In genomic region chr17:27212768-27213525, GRCm38 (mm10) we compare ENCODE assay signal across 8 mouse cellular contexts. TPM values are rescaled to one million over a fixed set of nuclear protein-coding genes. Genes with fewer than 3 reads are reported as not detected.
DNase-seq lines count a peak whose midpoint lies in the region; ATAC-seq and TF ChIP-seq lines count a peak whose summit lies in the region.

No protein-coding gene starts in this region.

- H3K4me2 ChIP-seq in CH12.LX (ENCODE audit: insufficient read depth, low read depth, poor library complexity, severe bottlenecking), result no peak overlapping the region
- no peak overlapping the region for H3K4me2 ChIP-seq in heart, embryonic 15.5 days

- 0 out of 2 replicates have a peak, but pooled peaks have one; percentile 45 for ATAC-seq in common myeloid progenitor, adult 5-6 weeks (replicated peaks; ENCODE audit: low read depth, poor library complexity, severe bottlenecking)
- peak; percentile 58; the same call in 1 of the 2 replicates for ATAC-seq in heart, embryonic 15.5 days (replicated peaks; ENCODE audit: insufficient number of reproducible peaks, insufficient read depth, low FRiP score, low read depth)

- peak; percentile 39 for DNase-seq in cerebellum, adult 11 months
- no peak for DNase-seq in cerebellum, adult 9-11 months
- no peak for DNase-seq in CH12.LX (ENCODE audit: extremely low read depth)
- DNase-seq in kidney, postnatal 14 days, result peak; percentile 93
- DNase-seq in lung, postnatal 4 days, result peak; percentile 65 to 71
- DNase-seq in testis, postnatal 14 days (ENCODE audit: low spot score), result peak; percentile 64

- no peaks in the 10 kb centered on the region for H3K36me3 ChIP-seq in CH12.LX (replicated peaks in 1 of 2; ENCODE audit: control insufficient read depth in 1 of 2, insufficient read depth in 1 of 2, low read length in 1 of 2)
- H3K36me3 ChIP-seq in heart, embryonic 15.5 days, result no peaks in the 10 kb centered on the region

- no peak for TF ChIP-seq POLR2A in CH12.LX (IDR thresholded peaks at IDR 0.05; ENCODE audit: low read depth, low read length)

- no peak overlapping the region for H3K4me3 ChIP-seq in CH12.LX (replicated peaks in 1 of 3; ENCODE audit: low read depth in 2 of 3, low read length in 2 of 3, poor library complexity in 1 of 3)
- H3K4me3 ChIP-seq in heart, embryonic 15.5 days, result no peak overlapping the region

- dilution Hi-C loops in CH12.LX (cut with MboI; ENCODE audit: extremely low pct_ligation_motif_present, extremely low pct_unique_long_range_greater_than_20kb, low sequenced_read_pairs), result no loop called here

- TF ChIP-seq CTCF in CH12.LX (conservative IDR thresholded peaks at IDR 0.05 in 1 of 2, IDR thresholded peaks at IDR 0.05 in 1 of 2; ENCODE audit: low read depth in 2 of 2, low read length in 2 of 2), result peak in 1 of 2 experiments; percentile 24; a peak in 1 of 4 replicates

- H3K9me3 ChIP-seq in CH12.LX (replicated peaks; ENCODE audit: low read length), result peaks cover 17% of the 10 kb centered on the region
- no peaks in the 10 kb centered on the region; the same call in 1 of the 2 replicates for H3K9me3 ChIP-seq in heart, embryonic 15.5 days (replicated peaks)

- peaks cover 0 to 4% of the 10 kb centered on the region in 2 experiments; a peak in 2 of 4 replicates for H3K4me1 ChIP-seq in CH12.LX (ENCODE audit: control insufficient read depth in 1 of 2, insufficient read depth in 2 of 2)
- 0 out of 2 replicates have a peak, but pooled peaks cover 4% of the 10 kb centered on the region for H3K4me1 ChIP-seq in heart, embryonic 15.5 days (replicated peaks)

- H3K9ac ChIP-seq in CH12.LX (ENCODE audit: insufficient read depth, low read depth), result no peak overlapping the region
- no peak overlapping the region for H3K9ac ChIP-seq in heart, embryonic 15.5 days

- H3K79me2 ChIP-seq in CH12.LX (replicated peaks; ENCODE audit: control insufficient read depth, extremely low read depth, insufficient read depth, poor library complexity, severe bottlenecking), result no peaks in the 10 kb centered on the region

- 11% methylated on average over 11 of the region's 11 CpGs for WGBS in heart, embryonic 15.5 days

- peak; percentile 29 for TF ChIP-seq RAD21 in CH12.LX (IDR thresholded peaks at IDR 0.05; ENCODE audit: low read depth, low read length)

- H3K27me3 ChIP-seq in CH12.LX (replicated peaks), result peaks cover 73% of the 10 kb centered on the region
- peaks cover 18% of the 10 kb centered on the region for H3K27me3 ChIP-seq in heart, embryonic 15.5 days

- TF ChIP-seq EP300 in CH12.LX (IDR thresholded peaks at IDR 0.05; ENCODE audit: low read length), result no peak

- H3K27ac ChIP-seq in CH12.LX (ENCODE audit: insufficient read depth, low read depth), result no peak overlapping the region
- H3K27ac ChIP-seq in heart, embryonic 15.5 days, result no peak overlapping the region

- in situ Hi-C loops in CH12.LX (cut with MboI; ENCODE audit: low pct_ligation_motif_present, low pct_unique_long_range_greater_than_20kb, low sequenced_read_pairs), result no loop called here

TF ChIP-seq in CH12.LX, 34 proteins besides CTCF, POLR2A, EP300 and RAD21:
- TF ChIP-seq MAZ (IDR thresholded peaks at IDR 0.05; ENCODE audit: low read depth, low read length) (no peak), SMC3 (IDR thresholded peaks at IDR 0.05; ENCODE audit: low read depth, low read length) (peak; percentile 17; the same call in 1 of the 2 replicates), JUN (IDR thresholded peaks at IDR 0.05; ENCODE audit: insufficient read depth, low read depth, low read length) (no peak), MXI1 (IDR thresholded peaks at IDR 0.05; ENCODE audit: low read depth, low read length) (no peak)

RNA-seq across cellular contexts. Expression of gene Lemd2, which starts 8.7 kb away (rescaled TPM):
- total RNA-seq in CH12.LX (2012; rRNA removed), result 26.5 and 28.8 TPM in 2 replicates
- 15.1 and 15.5 TPM in 2 replicates for total RNA-seq in CH12.LX (2014; rRNA removed)
- 18.4 and 22.5 TPM in 2 replicates for polyA plus RNA-seq in CH12.LX (2012; ENCODE audit: insufficient read length, low read depth)
- total RNA-seq in common myeloid progenitor, adult 5-6 weeks (2017), result 20.2 and 44.6 TPM in 2 replicates
- 7.2 and 10.5 TPM in 2 replicates for polyA plus RNA-seq in heart, embryonic 15.5 days (2015; fragmentation: Nextera tagmentation; extraction: Ambion mirVana)

RNA-seq across cellular contexts. Expression of gene Ip6k3, which starts 45.4 kb away (rescaled TPM):
- 43.4 and 65.7 TPM in 2 replicates for total RNA-seq in CH12.LX (2012; rRNA removed)
- total RNA-seq in CH12.LX (2014; rRNA removed), result 25.9 and 26.3 TPM in 2 replicates
- polyA plus RNA-seq in CH12.LX (2012; ENCODE audit: insufficient read length, low read depth), result 49.6 and 53.9 TPM in 2 replicates
- total RNA-seq in common myeloid progenitor, adult 5-6 weeks (2017), result not detected in 2 replicates
- polyA plus RNA-seq in heart, embryonic 15.5 days (2015; fragmentation: Nextera tagmentation; extraction: Ambion mirVana), result 0.35 and 0.43 TPM in 2 replicates

Comparison
In these comparisons a context has a peak if more than half of its experiments do, and no peak if none do; other contexts are left out.
1. DNase-seq: peak in cerebellum, adult 11 months (single experiment), kidney, postnatal 14 days (single experiment), lung, postnatal 4 days (2 of 2) and testis, postnatal 14 days (single experiment); none in cerebellum, adult 9-11 months (single experiment) and CH12.LX (single experiment).
2. RNA of gene Ip6k3, which starts 45.4 kb away (total RNA-seq): 25.9 to 65.7 TPM in CH12.LX; not detected in common myeloid progenitor, adult 5-6 weeks; every median in the first group is over 10 times any median in the second.